Comparison of ENCODE assay signal across 8 mouse cellular contexts in the genomic region with DNA sequence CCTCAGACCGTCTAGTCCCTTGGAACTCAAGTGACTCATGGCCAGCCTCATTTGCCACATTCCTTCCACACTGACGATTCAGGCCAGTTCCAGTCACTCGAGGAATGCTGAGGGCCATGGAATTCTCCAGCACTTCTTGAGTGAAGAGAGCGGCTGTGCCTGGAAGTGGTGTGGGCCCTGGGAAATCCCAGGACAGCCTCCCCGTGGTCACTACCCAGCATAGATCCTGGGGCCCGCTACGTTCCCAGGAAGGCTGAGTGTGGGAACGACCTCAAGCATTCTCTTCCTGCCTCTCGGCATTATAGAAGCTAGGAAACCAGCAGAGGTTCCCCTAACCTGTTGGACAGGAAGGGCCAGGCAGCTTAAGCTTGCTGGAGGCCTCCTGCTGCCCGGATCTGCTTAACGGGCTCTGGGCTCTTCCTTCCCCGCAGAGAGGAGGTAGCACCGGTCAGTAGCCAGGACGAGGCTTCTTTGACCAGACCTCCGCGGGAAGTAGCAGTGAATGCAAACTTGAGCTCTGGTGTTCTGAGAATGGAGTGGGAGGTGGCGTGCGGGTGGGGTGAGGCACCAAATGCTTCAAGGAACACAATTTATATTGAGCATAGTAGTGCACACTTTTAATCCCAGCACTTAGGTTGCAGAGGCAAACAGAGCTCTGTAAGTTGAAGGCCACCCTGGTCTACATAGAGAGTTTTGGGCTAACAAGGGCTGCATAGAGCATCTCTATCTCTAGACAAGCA.
A peak's percentile ranks its signal among the peaks of the same experiment; 100 is the strongest.
DNase-seq lines count a peak whose midpoint lies in the region; ATAC-seq and TF ChIP-seq lines count a peak whose summit lies in the region.

No protein-coding gene starts in this region.

- no peaks in the 10 kb centered on the region; the same call in 1 of the 2 replicates for H3K4me1 ChIP-seq in intestine, embryonic 14.5 days (replicated peaks; ENCODE audit: control insufficient read depth, insufficient read depth, low read length)
- H3K4me1 ChIP-seq in liver, postnatal 0 days (ENCODE audit: insufficient read depth), result peaks cover 2% of the 10 kb centered on the region
- H3K4me1 ChIP-seq in stomach, embryonic 15.5 days, result peaks cover 11% of the 10 kb centered on the region; the same call in 1 of the 2 replicates

- no peak overlapping the region for H3K9ac ChIP-seq in intestine, embryonic 14.5 days (ENCODE audit: low read length)
- H3K9ac ChIP-seq in liver, postnatal 0 days (replicated peaks), result no peak overlapping the region; the same call in 1 of the 2 replicates
- H3K9ac ChIP-seq in stomach, embryonic 15.5 days, result no peak overlapping the region

- 15% methylated on average over 18 of the region's 18 CpGs for WGBS in intestine, embryonic 14.5 days
- 31% methylated on average over 18 of the region's 18 CpGs for WGBS in liver, postnatal 0 days (ENCODE audit: insufficient replicate concordance)
- 16% methylated on average over 18 of the region's 18 CpGs for WGBS in stomach, embryonic 15.5 days

- 0 out of 2 replicates have a peak, but pooled peaks have one; percentile 4 for TF ChIP-seq CTCF in liver, postnatal 0 days (IDR thresholded peaks at IDR 0.05; ENCODE audit: low read depth)

- TF ChIP-seq EP300 in liver, postnatal 0 days (IDR thresholded peaks at IDR 0.05; ENCODE audit: low read depth), result no peak

- peak; percentile 88 for DNase-seq in heart, adult 11 months
- no peak for DNase-seq in heart, adult 8-10 months (ENCODE audit: low spot score)
- peak; percentile 26 for DNase-seq in adrenal gland, postnatal 14 days
- DNase-seq in intestine, embryonic 14.5 days (ENCODE audit: low spot score), result peak; percentile 70
- DNase-seq in liver, postnatal 0 days, result no peak
- no peak for DNase-seq in layer of hippocampus, adult 11-12 months (ENCODE audit: low spot score)

- H3K9me3 ChIP-seq in intestine, embryonic 14.5 days (ENCODE audit: control insufficient read depth, low read length), result no peaks in the 10 kb centered on the region
- no peaks in the 10 kb centered on the region for H3K9me3 ChIP-seq in liver, postnatal 0 days (ENCODE audit: low read length)
- no peaks in the 10 kb centered on the region for H3K9me3 ChIP-seq in stomach, embryonic 15.5 days

- H3K4me3 ChIP-seq in intestine, embryonic 14.5 days (ENCODE audit: low read depth, low read length), result no peak overlapping the region
- H3K4me3 ChIP-seq in liver, postnatal 0 days (ENCODE audit: low read depth, low read length), result no peak overlapping the region
- no peak overlapping the region for H3K4me3 ChIP-seq in stomach, embryonic 15.5 days (replicated peaks)

- H3K4me2 ChIP-seq in intestine, embryonic 14.5 days (ENCODE audit: low read length), result peak overlapping the region; percentile 9; the same call in 1 of the 2 replicates
- peak overlapping the region; percentile 13; the same call in 1 of the 2 replicates for H3K4me2 ChIP-seq in liver, postnatal 0 days (ENCODE audit: low read depth, low read length)
- H3K4me2 ChIP-seq in stomach, embryonic 15.5 days, result peak overlapping the region; percentile 36

- H3K36me3 ChIP-seq in intestine, embryonic 14.5 days (ENCODE audit: control insufficient read depth, insufficient read depth, low read length), result no peaks in the 10 kb centered on the region
- H3K36me3 ChIP-seq in liver, postnatal 0 days (replicated peaks; ENCODE audit: insufficient read depth, low read length), result no peaks in the 10 kb centered on the region
- H3K36me3 ChIP-seq in stomach, embryonic 15.5 days, result no peaks in the 10 kb centered on the region

- H3K27ac ChIP-seq in intestine, embryonic 14.5 days (ENCODE audit: low read depth), result no peak overlapping the region; the same call in 1 of the 2 replicates
- no peak overlapping the region for H3K27ac ChIP-seq in liver, postnatal 0 days (ENCODE audit: low read depth)
- H3K27ac ChIP-seq in stomach, embryonic 15.5 days, result peak overlapping the region; percentile 19; the same call in 1 of the 2 replicates

- ATAC-seq in intestine, embryonic 14.5 days (replicated peaks; ENCODE audit: low FRiP score, low TSS enrichment, low read depth), result no peak
- no peak for ATAC-seq in liver, postnatal 0 days
- peak; percentile 35; the same call in 1 of the 2 replicates for ATAC-seq in stomach, embryonic 15.5 days (ENCODE audit: insufficient read depth, low FRiP score, low read depth)
- ATAC-seq in inflammation-experienced regulatory T-cells, adult 6 months, result no peak

- H3K27me3 ChIP-seq in intestine, embryonic 14.5 days (replicated peaks; ENCODE audit: control insufficient read depth, insufficient read depth, low read length), result no peaks in the 10 kb centered on the region
- H3K27me3 ChIP-seq in liver, postnatal 0 days (ENCODE audit: insufficient read depth, low read length), result no peaks in the 10 kb centered on the region
- no peaks in the 10 kb centered on the region for H3K27me3 ChIP-seq in stomach, embryonic 15.5 days (replicated peaks)

Comparison
In these comparisons a context has a peak if more than half of its experiments do, and no peak if none do; other contexts are left out.
1. DNase-seq: peak in heart, adult 11 months (single experiment), adrenal gland, postnatal 14 days (single experiment) and intestine, embryonic 14.5 days (single experiment); none in heart, adult 8-10 months (single experiment), liver, postnatal 0 days (single experiment) and layer of hippocampus, adult 11-12 months (single experiment).
2. Peak in every context shown above with its lines, with median percentiles within 50 percentile points of each other: H3K4me2 ChIP-seq.